Mouse (Mus musculus) layer of hippocampus, postnatal 36 days (tissue): ENCODE measurements around the gene Ptger4. TPM values are rescaled to one million over a fixed set of nuclear protein-coding genes. Genes with fewer than 3 reads are reported as not detected.
"Not testable (repeated sequence)": the region's sequence is repeated elsewhere in the genome, so short reads cannot be mapped to it uniquely, and the experiment has no call there.

Experiments used
- DNase-seq, 2 experiments: peaks; one replicate each; pipeline ENCODE4 v3.0.0; 2022
- total RNA-seq, 2 experiments: library from RNA; stranded (reverse); gene quantifications; 2 replicates each; pipeline ENCODE4 v1.2.3; 2021

Gene Ptger4
- total RNA-seq, 2 experiments from 2014 or later = 0.96 to 1.00 TPM

GRCm38 (mm10) chr15:5237012-5237660 lies 6.9 kb downstream of the Ptger4 start:
- DNase-seq = no peak

- DNase-seq = peak; percentile 63 to 70
Observed at GRCm38 (mm10) chr15:5236538-5236937, 7.4 kb downstream of the Ptger4 start.

- DNase-seq = peak in 1 of 2 experiments; percentile 24
Observed at GRCm38 (mm10) chr15:5235527-5235926, 8.5 kb downstream of the Ptger4 start.

GRCm38 (mm10) chr15:5234659-5235058 lies 9.3 kb downstream of the Ptger4 start:
- no peak for DNase-seq

- DNase-seq = not testable (repeated sequence)
Observed at GRCm38 (mm10) chr15:5230746-5231145, 13.2 kb downstream of the Ptger4 start.

GRCm38 (mm10) chr15:5220491-5220890 lies 23.5 kb downstream of the Ptger4 start:
- DNase-seq = no peak

GRCm38 (mm10) chr15:5209116-5209515 lies 34.9 kb downstream of the Ptger4 start:
- no peak for DNase-seq

GRCm38 (mm10) chr15:5205222-5205621 lies 38.8 kb downstream of the Ptger4 start:
- no peak for DNase-seq

GRCm38 (mm10) chr15:5196691-5197090 lies 47.3 kb downstream of the Ptger4 start:
- no peak for DNase-seq

GRCm38 (mm10) chr15:5195987-5196514 lies 47.9 kb downstream of the Ptger4 start:
- DNase-seq = no peak

- DNase-seq = no peak
Observed at GRCm38 (mm10) chr15:5194931-5195330, 49.1 kb downstream of the Ptger4 start.

GRCm38 (mm10) chr15:5194446-5194845 lies 49.5 kb downstream of the Ptger4 start:
- DNase-seq = no peak

GRCm38 (mm10) chr15:5193833-5194232 lies 50.2 kb downstream of the Ptger4 start:
- no peak for DNase-seq

GRCm38 (mm10) chr15:5189504-5190093 lies 54.4 kb downstream of the Ptger4 start:
- DNase-seq = no peak

GRCm38 (mm10) chr15:5188029-5188428 lies 56.0 kb downstream of the Ptger4 start:
- no peak for DNase-seq

- DNase-seq = no peak
Observed at GRCm38 (mm10) chr15:5187116-5187515, 56.9 kb downstream of the Ptger4 start.

GRCm38 (mm10) chr15:5186293-5186675 lies 57.7 kb downstream of the Ptger4 start:
- DNase-seq = no peak

GRCm38 (mm10) chr15:5185366-5186292 lies 58.4 kb downstream of the Ptger4 start, which contains the start of gene Ttc33:
Gene Ttc33, plus strand, starts transcription at chr15:5185525.
- DNase-seq = peak; percentile 72 to 79

- DNase-seq = no peak
Observed at GRCm38 (mm10) chr15:5184668-5185330, 59.2 kb downstream of the Ptger4 start.

GRCm38 (mm10) chr15:5173217-5173820 lies 70.7 kb downstream of the Ptger4 start:
- DNase-seq = no peak

GRCm38 (mm10) chr15:5165121-5165773 lies 78.7 kb downstream of the Ptger4 start:
- DNase-seq = no peak
